Mouse (Mus musculus) liver, adult 2 months (tissue): ENCODE measurements at regions not wholly inside any gene's neighbourhood (a gene's known extent, or its start where the extent isn't known, plus 50 kb on each side); places are given as distances from the start of the nearest gene placed in this dataset.

ENCODE experiments used
- DNase-seq: peaks from one replicate; pipeline ENCODE4 v3.0.0-alpha.2; 2011; ENCODE audit warnings: low read depth, low spot score; ENCODE audit errors: extremely low read depth
- H3K27ac ChIP-seq: fragments of 200-500 bp; replicated peaks from 2 replicates; pipeline ENCODE4 v1.5.1; 2012; ENCODE audit warnings: low read depth, mild to moderate bottlenecking, control low read depth, inconsistent platforms, low read length; ENCODE audit not compliant: insufficient read depth
- H3K27me3 ChIP-seq: fragments of 200-500 bp; 2 replicates; pipeline ENCODE4 v1.6.1; 2012; ENCODE audit warnings: mild to moderate bottlenecking, moderate library complexity, low read length, inconsistent platforms; ENCODE audit not compliant: control insufficient read depth, insufficient read depth
- H3K36me3 ChIP-seq: fragments of 200-500 bp; 2 replicates; pipeline ENCODE4 v1.6.1; 2012; ENCODE audit warnings: low read length, inconsistent platforms; ENCODE audit not compliant: control insufficient read depth, insufficient read depth
- H3K4me1 ChIP-seq: fragments of 200-500 bp; 2 replicates; pipeline ENCODE4 v1.6.1; 2011; ENCODE audit warnings: low read length; ENCODE audit not compliant: control insufficient read depth, insufficient read depth
- H3K4me3 ChIP-seq: fragments of 200-500 bp; 2 replicates; pipeline ENCODE4 v1.5.1; 2011; ENCODE audit warnings: low read depth, mild to moderate bottlenecking, control low read depth, low read length, moderate library complexity; ENCODE audit not compliant: insufficient read depth
- H3K79me2 ChIP-seq: fragments of 200-500 bp; 2 replicates; pipeline ENCODE4 v1.6.1; 2012; ENCODE audit warnings: inconsistent platforms, mild to moderate bottlenecking, low read length, moderate library complexity; ENCODE audit not compliant: control insufficient read depth, insufficient read depth
- H3K9ac ChIP-seq: fragments of 200-500 bp; 2 replicates; pipeline ENCODE4 v1.6.1; 2012; ENCODE audit warnings: low read depth, mild to moderate bottlenecking, control low read depth, inconsistent platforms, low read length
- CTCF ChIP-seq: fragments of 200-500 bp; IDR thresholded peaks from 2 replicates; pipeline ENCODE4 v1.5.1; 2011; ENCODE audit warnings: low read depth, low read length, control low read depth
- POLR2A ChIP-seq: fragments of 200-500 bp; IDR thresholded peaks from 2 replicates; pipeline ENCODE4 v1.6.1; 2011; ENCODE audit warnings: low read length, control low read depth; ENCODE audit not compliant: insufficient read depth; ENCODE audit errors: extremely low read depth
- WGBS: fragments of 180-500 bp; shearing (Covaris S2); methylation state at CpG from one replicate; pipeline ENCODE4 v1.1.7; 2018; 5-methylcytosine and 5-hydroxymethylcytosine counted together

GRCm38 (mm10) chr11:17859364-17860131 is 94.1 kb downstream of the Etaa1 start:
- 30% methylated on average over 9 of the region's 9 CpGs for WGBS
- Histone ChIP-seq H3K9ac (no peak overlapping the region), H3K79me2 (no peaks in the 10 kb centered on the region), H3K4me1 (no peaks in the 10 kb centered on the region), H3K36me3 (no peaks in the 10 kb centered on the region), H3K27ac (no peak overlapping the region), H3K27me3 (no peaks in the 10 kb centered on the region), H3K4me3 (no peak overlapping the region)
- TF ChIP-seq CTCF: no peak
- no peak for TF ChIP-seq POLR2A
- no peak for DNase-seq

GRCm38 (mm10) chr11:17864833-17865397 is 88.8 kb downstream of the Etaa1 start:
- Histone ChIP-seq H3K4me1 (no peaks in the 10 kb centered on the region), H3K79me2 (no peaks in the 10 kb centered on the region), H3K27ac (no peak overlapping the region), H3K4me3 (no peak overlapping the region), H3K36me3 (no peaks in the 10 kb centered on the region), H3K9ac (no peak overlapping the region), H3K27me3 (no peaks in the 10 kb centered on the region)
- WGBS: 51% methylated on average over 4 of the region's 4 CpGs
- DNase-seq: no peak
- TF ChIP-seq CTCF (no peak), POLR2A (no peak)

- Histone ChIP-seq H3K79me2 (no peaks in the 10 kb centered on the region), H3K27ac (no peak overlapping the region), H3K9ac (no peak overlapping the region), H3K27me3 (no peaks in the 10 kb centered on the region), H3K4me3 (no peak overlapping the region), H3K36me3 (no peaks in the 10 kb centered on the region), H3K4me1 (no peaks in the 10 kb centered on the region)
- DNase-seq: no peak
- TF ChIP-seq POLR2A (no peak), CTCF (no peak)
- 61% methylated on average over 2 of the region's 2 CpGs for whole genome bisulfite sequencing
These were observed 83.0 kb downstream of the Etaa1 start for GRCm38 (mm10) chr11:17870690-17871089.

- DNase-seq: no peak
- Histone ChIP-seq H3K9ac (no peak overlapping the region), H3K27ac (no peak overlapping the region), H3K4me3 (no peak overlapping the region), H3K27me3 (no peaks in the 10 kb centered on the region), H3K36me3 (no peaks in the 10 kb centered on the region), H3K4me1 (no peaks in the 10 kb centered on the region), H3K79me2 (no peaks in the 10 kb centered on the region)
- 80% methylated on average over 7 of the region's 7 CpGs for WGBS
- TF ChIP-seq CTCF (no peak), POLR2A (no peak)
These were observed 81.8 kb downstream of the Etaa1 start for GRCm38 (mm10) chr11:17871920-17872319.

DNA sequence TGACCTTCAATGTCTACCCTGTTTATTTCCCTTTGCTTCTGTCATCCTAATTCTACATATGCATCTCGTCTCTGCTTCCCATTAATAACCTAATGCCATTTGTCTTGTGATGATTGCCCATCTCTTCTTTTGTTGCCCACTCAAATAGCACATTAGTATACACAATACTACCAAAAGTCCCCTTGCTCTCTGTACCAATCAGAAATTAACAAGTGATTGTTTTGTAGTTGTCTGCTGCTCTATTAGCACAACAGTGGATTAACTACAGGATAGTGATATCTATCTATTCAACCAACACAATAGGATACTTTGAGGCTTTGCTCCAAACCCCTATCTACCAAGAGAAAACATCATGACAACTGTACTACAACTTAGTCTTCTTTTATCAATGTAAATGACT is 70.4 kb downstream of the Etaa1 start:
- Histone ChIP-seq H3K4me3 (no peak overlapping the region), H3K36me3 (no peaks in the 10 kb centered on the region), H3K27ac (no peak overlapping the region), H3K4me1 (no peaks in the 10 kb centered on the region), H3K79me2 (no peaks in the 10 kb centered on the region), H3K27me3 (no peaks in the 10 kb centered on the region), H3K9ac (no peak overlapping the region)
- 64% methylated on average over 1 of the region's 1 CpGs for WGBS
- no peak for DNase-seq
- no peak for TF ChIP-seq POLR2A
- no peak for TF ChIP-seq CTCF
